Mouse (Mus musculus) right cerebral cortex, postnatal 14 days (tissue): ENCODE data around the gene Mcidas.
"Not testable (repeated sequence)": the region's sequence is repeated elsewhere in the genome, so short reads cannot be mapped to it uniquely, and the experiment has no call there.

Experiments
- DNase-seq: peaks from one replicate; pipeline ENCODE4 v3.0.0; 2022

Gene Mcidas

DNA sequence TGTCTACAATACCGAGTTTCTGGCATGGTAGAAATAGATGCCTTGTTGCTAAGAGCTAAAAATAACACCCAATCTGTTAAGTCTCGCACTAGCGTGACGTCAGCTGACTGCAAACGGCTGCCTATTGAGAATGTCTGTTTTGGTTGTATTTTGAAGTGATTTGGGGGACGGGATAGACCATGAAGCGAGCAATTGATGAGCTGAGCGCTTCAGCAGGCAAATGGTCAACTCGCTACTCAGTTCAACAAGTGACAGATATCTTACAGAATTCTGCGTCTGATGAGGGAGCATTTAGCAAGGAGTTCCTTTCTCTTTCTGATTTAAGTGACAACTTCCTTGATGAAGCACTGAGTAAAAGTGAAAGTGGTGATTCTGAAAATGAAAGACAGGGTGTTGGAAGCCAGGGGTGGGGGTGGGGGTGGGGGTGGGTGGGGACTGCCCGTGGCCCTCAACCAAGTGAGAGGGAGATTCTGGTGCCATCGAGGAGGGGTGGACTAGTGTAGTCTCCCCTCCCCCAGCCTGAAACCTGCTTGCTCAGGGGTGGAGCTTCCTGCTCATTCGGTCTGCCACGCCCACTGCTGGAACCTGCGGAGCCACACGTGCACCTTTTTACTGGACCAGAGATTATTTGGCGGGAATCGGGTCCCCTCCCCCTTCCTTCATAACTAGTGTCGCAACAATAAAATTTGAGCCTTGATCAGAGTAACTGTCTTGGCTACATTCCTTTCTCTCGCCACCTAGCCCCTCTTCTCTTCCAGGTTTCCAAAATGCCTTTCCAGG lies 19.7 kb downstream of the Mcidas start:
- DNase-seq, result not testable (repeated sequence)

DNA sequence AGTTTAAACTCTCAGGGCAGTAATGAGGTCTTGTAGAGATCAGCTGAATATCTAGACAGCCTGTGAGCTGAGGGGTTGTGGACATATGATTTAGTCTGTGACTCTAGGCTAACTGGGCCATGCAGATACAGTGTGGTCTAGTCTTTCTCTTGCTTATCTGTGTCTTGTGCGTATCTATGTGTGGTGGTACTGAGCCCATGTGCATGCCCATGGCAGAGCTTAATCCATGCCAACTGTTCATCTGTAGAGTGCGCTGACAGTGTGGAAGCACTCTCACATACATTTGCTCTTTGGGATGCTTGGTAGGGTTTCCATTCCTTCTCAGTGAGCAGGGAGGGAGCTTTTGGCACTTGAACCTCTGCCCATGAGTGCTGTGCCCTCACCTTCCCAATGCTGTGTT lies 27.9 kb downstream of the Mcidas start:
- no peak for DNase-seq

DNA sequence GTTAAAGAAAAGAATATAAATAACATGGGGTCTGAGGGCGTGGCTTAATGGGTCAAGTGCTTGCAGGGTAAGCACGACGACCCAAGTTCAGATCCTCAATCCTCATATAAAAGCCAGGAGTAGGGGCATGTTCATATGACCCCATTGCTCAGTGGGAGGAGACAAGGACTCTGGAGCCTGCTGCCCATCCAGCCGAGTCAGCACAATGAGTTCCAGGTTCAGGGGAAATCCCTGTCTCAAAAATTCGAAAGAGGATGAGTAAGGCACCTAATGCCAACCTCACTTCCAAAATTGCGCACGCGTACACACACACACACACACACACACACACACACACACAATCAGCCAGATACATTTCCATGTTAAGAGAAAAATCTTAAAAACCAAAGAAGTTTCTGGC lies 28.8 kb downstream of the Mcidas start:
- DNase-seq, result no peak

DNA sequence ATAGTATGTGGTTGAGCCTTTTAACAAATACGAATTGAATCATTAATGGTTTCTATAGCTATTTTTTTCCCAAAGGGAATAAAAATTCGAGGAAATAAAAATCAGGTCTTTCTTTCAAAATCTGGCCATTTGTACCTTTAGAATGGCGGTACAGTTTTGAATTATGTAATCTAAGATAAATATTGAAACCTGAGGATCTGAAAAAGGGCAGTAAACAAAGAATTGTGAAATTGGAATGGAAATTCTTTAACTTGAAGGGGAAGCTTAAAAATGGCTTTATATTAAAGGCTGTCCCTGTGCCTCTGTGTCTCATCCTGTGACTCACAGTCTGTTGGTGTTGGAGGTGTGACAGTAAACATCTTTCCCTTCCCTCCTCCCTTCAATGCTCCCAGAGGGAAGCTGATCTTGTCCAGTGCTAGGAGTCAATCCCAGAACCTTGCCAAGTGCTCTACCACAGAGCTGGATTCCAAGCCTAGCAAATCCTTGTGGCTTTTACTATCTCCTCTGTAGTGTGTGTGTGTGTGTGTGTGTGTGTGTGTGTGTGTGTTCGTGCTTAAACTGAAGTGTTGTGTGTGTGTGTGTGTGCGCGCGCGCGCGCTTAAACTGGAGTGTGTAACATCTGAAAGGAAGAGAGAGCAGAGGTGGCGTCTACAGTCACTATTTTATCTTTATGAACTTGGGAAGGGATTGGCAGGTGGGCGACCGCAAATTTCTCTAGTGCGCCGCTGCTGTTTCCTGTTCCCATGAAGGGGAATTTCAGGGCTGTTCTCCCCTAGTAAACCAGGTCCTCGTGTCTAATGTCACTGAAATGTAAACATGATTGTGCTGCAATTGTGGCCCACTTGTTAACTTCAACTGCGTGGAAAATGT lies 29.9 kb downstream of the Mcidas start:
- no peak for DNase-seq

DNA sequence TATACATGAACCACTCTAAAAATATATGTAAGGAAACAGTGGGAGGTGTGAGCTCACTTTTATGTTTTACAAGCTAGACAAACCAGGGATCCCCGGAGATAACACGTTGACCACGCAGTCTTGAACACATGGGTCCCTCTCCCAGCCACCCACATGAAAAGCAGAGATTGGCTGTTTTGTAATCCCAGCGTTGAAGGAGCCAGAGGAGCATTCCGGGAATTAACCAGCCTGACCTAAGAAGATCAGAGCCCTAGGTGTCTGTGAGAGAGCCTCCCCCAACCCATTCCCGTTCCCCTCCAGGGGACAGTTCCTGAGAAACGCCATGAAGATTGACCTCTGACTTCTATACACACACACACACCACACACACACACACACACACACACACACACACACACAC lies 37.7 kb downstream of the Mcidas start:
- no peak for DNase-seq

DNA sequence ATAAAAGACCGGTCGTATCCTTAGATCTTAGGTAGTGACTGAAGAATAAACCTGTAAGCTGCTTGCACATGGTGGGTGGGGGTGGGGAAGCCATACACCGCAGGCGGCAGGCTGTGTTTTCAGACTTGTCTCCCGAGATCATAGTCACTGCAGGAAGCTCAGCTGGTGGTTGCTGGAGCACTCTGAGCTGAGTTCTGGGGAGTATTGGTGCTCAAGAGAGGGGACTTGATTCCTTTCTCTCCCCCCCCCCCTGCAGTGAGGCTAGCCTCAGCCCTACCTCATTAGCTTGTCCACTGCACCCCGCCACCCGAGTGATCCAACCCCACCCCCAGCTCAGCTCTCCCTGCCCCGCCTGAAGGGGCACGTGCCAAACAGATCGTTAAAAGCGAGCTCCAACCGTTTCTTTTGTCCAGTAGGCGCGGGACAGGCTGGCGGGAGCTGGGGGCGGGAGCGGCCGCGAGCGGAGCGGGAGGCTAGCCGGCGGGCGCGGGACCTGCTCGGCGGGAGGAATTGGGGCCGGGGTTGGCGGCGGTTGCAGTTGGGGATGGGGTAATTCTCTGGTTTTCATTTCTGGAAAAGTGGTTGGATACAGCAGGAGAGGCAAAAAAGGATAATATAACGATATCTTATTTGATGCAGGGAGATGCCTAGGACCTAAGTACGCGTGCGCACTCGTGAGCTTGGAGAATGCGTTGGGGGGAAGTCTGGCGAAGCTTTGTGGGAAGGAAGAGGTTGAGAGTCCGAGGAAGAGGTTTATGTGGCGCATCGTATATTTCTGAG lies 38.3 kb downstream of the Mcidas start:
- peak; percentile 38 for DNase-seq

DNA sequence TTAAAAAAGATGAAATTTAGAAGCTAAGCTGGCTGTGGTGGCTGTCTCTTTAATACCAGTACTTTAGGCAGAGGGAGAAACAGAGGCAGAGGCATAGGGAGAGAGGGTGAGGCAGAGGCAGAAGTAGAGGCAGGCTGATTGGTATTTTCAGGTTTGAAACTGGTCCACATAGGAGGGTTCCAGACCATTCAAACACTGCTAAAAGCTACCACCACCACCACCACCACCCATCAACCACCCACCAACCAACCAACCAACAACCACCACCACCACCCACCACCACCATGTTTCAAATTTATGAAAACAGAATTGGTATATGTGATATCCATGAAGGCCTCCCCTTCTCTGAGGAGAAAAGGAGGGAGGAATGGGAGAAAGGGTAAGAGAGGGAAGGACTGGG lies 39.2 kb downstream of the Mcidas start:
- no peak for DNase-seq

DNA sequence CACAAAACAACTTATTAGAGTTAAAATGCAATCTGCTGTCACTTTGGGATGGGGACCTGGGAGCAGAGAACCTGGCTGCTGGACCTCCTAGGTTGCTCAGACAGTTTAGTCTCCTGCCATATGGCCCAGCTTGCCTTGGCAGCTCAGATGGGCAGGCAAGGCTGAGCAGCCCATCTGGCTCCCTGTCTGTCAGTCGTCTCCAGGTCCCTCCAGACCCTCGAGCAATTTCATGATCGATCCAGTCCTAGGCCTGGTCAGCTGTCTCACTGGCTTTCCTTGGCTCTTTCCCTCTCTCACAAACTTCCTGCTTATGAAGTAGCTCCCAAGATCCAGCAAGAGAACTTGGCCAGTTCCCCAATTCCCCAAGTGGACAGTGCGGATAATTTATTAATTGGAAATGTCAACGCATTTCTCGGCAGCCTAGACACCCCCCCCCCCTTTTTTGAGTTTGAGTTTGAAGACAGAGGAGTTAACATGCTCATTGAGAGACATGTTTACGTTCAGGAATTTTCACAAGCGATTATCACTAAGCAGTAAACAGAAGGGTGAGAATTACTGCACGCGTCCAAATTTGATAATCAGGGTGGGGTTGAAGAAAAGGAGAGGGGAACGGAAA lies 40.7 kb downstream of the Mcidas start:
- DNase-seq, result no peak

DNA sequence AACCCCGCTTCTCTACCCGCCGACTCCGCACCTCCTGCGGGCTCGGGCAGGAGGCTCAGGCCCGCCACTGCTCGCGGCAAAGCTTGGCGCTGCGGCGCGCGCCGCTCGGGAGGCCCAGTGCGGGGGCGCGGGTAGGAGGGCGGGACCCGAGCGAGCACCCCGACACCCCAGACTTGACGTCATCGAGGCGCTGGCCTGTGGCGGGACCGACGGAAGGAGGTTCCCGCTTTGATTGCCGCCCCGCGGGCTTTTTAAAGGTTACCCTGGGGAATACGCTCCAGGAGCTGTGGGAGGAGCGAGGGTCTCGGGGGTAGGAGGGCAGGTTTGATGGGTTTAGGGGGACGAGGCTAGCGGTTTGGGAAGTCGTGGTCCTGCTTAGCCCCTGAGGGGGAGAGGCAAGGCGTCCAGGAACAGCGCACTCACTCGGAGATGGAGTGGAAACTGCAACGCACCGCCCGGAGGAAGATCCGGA lies 41.3 kb downstream of the Mcidas start, which contains the start of gene Cdc20b:
Cdc20b (plus strand) TSS at position 162 of the 472 bp plus-strand sequence.
- peak; percentile 44 for DNase-seq

DNA sequence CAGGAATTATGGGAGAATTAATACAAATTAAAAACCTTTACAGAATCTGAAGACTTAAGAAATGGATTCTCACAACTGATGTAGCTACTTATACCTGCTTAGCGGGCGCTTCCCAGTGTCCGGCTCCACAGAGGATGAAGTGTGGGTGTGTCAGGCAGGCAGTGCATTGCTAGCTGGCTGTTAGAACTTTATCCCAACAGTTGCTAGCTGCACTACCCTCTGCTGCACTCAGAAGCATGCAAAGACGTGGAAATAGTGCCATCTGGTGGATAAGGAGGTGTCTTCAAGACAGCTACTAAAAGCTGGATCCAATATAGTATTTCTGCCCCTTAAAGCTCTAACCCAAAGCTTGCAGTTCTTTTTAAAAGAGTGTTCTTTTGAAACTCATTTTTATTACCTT lies 42.2 kb downstream of the Mcidas start:
- peak; percentile 50 for DNase-seq

DNA sequence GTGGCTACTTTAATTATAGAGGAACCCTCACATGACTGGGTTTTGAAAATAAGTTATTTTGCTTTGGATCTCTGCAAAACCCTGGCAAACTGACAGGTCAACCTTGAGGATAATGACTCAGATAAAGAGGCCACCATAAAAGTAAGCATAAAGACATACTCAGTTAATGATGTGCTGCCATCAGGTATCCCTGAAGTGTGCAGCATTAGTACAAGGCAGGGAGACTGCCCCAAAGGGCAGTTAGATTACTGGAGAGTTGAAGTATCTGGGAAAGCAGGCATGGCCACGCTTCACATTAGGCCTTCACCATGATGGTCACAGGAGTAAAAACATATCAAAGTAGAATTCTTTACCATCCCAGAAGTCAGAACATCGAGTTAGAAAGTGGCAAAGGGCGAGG lies 51.2 kb downstream of the Mcidas start:
- DNase-seq, result no peak

DNA sequence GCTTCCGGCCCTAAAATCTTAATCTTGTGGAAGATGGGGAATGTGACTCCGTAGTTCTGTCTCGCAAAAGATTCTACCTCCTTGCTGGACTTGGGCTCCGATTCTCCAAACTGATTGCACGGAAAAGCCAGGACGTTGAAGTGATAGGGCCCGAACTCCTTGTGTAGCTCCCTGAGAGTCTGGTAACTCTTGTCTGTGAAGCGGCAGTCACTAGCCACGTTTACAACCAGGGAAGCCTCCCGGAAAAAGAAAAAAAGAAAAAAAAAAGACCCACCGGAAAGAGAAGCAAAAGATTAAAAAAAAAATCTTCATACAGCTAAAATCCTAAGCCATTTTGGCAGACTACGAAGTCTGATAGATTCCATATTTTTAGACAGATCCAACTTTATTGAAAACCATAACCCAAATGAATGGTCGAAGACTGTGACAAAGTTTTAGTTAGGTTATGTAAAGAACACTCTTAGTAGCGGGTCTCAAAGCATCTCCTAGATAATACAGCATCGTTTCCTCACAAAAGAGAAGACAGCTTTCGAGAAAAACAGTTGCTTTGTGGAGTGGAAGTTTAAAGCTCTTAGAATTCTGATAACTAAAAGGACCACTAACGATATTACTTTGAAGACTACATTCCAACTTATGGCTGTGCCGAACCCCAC lies 51.9 kb downstream of the Mcidas start:
- no peak for DNase-seq

DNA sequence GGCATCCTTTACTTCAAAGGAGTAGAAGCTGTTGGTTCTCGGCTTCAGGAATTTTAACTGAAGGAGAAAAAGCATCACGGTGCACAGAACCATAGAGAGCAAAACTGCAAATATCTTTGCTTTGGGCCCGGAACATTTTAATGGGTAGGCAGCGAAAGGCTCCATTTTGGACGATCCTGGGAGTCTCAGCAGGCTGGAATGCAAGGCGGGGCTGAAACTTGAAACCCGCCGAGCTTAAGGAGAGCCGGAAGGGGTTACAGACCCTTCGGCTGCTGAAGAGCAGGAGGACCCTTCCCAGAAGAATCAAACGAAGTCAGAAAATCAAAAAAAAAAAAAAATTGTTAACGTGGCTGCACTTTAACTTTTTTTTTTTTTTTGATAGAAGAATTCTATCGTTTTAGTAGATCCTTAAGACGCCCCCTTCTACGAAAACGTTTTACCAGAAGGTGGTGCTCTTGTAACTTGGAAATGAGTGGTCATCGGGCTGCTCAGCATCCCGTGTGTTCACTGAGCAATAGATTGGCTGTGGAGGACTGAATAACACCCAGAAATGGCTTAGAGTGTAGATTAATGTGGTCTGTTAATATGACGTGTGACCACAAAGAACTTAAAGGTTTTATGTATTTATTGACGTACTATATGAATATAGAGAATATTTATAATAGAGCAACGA lies 52.7 kb downstream of the Mcidas start, which contains the start of gene Gpx8:
Gpx8 (minus strand) TSS at position 200 of the 673 bp plus-strand sequence.
- peak; percentile 23 for DNase-seq

DNA sequence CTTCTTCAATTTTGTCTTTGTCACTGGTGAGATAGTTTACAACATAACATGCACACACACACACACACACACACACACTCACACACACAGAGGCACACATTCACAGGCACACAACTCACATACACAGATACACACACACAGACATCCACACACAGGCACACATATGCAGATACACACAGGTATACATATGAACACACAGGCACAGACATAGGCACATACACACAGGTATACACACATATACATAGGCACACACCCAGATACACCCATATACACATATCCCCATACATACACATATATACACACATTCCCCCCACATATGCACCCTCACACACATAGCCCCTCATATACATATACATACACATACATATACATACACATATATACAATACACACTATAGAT lies 53.4 kb downstream of the Mcidas start:
- no peak for DNase-seq

DNA sequence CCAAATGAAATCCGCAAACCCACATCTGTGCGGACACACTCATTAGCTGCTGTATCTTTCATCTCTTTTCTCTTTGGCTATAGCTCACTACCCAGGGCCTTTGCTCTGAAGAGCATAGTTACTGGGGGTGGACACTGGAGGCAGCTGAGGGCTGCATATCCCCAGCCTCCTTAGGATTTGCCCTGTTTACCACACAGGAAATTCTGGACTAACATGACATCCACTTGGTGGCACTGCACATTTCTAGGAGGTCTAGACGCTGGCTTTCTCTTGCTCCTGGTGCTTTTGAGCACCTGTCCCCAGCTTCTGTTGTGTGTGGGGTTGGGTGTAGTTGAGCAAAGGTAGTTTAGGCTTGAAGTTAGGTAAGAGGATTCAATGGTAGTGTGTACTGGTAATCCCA lies 54.0 kb downstream of the Mcidas start:
- no peak for DNase-seq
